Mouse (Mus musculus) gastrocnemius, postnatal 25 days (tissue): Measurements from ENCODE around the gene Plxna2. TPM values are rescaled to one million over a fixed set of nuclear protein-coding genes. Genes with fewer than 3 reads are reported as not detected.

ENCODE experiments used
- DNase-seq: peaks from one replicate; pipeline ENCODE4 v3.0.0; 2022
- microRNA-seq, 2 experiments: library from miRNA; unstranded; fragments of <30 nt; microRNA quantifications; one replicate each; pipeline ENCODE4 v1.2.0; 2021; ENCODE audit warnings: borderline replicate concordance in 2 of 2
- total RNA-seq, 2 experiments: library from RNA; stranded (reverse); gene quantifications; 1 replicate in 1 of 2; 2 replicates in 1 of 2; pipeline ENCODE4 v1.2.3; 2021

The Plxna2 gene
- total RNA-seq, 2 experiments from 2014 or later = 6.8 to 7.1 TPM

- DNase-seq = no peak
Observed at GRCm38 (mm10) chr1:194828316-194828715, 210.3 kb downstream of the Plxna2 start.

GRCm38 (mm10) chr1:194835238-194835637, 217.2 kb downstream of the Plxna2 start:
- DNase-seq = peak; percentile 29

- DNase-seq = no peak
Observed at GRCm38 (mm10) chr1:194836182-194836581, 218.2 kb downstream of the Plxna2 start.

DNA sequence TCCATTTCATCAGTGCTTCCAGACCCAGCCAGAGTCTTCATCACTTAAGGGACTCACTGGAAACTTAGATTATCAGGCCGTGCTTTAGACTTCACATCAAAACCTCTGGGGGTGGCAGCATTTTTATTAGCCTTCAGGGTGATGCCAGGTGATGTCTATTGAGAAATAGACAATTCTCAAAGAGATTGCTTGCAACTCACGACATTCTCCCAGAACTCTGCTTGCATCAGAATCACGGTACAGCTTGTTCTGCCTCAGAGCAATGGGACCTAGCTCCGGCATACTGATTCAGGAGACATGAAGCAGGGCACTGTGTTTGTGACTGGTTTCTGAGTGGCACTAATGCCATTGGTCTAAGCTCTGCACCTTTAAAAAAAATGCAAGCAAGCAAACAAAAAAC, 218.7 kb downstream of the Plxna2 start:
- DNase-seq = no peak

GRCm38 (mm10) chr1:194839230-194839910, 221.4 kb downstream of the Plxna2 start:
- DNase-seq = no peak

- DNase-seq = no peak
Observed at GRCm38 (mm10) chr1:194843020-194843419, 225.0 kb downstream of the Plxna2 start.

- no peak for DNase-seq
Observed at GRCm38 (mm10) chr1:194847014-194847413, 229.0 kb downstream of the Plxna2 start.

- DNase-seq = no peak
Observed at GRCm38 (mm10) chr1:194851242-194852064, 233.4 kb downstream of the Plxna2 start.

- DNase-seq = no peak
Observed at GRCm38 (mm10) chr1:194852065-194852358, 234.0 kb downstream of the Plxna2 start.

Small RNAs within 50 kb of the gene (microRNA-seq; reads per million reads assigned to microRNA genes)
- gene Mir3962 = 0.26 to 0.74 reads per million in 2 experiments
